Mouse (Mus musculus) spleen, embryonic (tissue): ENCODE data around the gene Atp11a.

Experiments used
- CTCF ChIA-PET: fragments of 350-600 bp; sonication (Branson Sonifier 250); formaldehyde crosslinking; loops from one replicate; lab custom pipeline; 2022; lab: Charles Lee

The Atp11a gene

DNA sequence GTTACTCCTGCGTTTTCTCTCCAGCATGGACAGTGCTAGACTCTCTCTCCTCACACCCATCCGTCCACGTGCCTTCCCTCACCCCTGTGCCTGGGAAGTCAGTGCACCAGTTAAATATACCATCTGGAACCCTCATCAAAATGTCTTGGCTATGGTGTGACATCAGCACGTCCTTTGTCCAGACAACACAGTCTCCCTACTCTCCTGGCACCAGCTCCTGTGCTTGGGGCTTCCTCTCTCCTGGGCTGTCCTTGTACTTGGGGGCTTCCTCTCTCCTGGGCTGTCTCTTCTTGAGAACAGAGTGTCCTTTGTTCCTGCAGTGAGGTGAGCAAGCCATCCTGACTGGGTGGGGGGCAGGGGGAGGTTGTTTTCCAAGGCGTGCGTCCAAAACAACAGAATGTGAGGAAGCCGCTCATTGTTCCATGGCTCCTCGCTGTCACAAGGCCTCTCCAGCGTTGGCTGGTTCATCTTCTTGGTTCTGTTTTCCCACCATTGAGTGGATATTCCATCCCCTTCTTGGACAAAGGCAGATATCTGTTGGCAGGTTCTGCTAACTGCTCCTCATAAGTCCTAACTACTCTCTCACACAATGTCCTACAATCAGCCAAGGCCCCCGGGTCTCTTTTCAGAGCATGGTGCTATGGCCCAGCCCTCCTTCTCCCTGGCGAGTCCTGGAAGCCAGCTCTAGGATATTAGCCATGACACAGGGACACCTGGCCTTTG lies 148.9 kb downstream of the Atp11a start:
- CTCF ChIA-PET: no interaction called here

GRCm38 (mm10) chr8:12906597-12906996 lies 149.8 kb downstream of the Atp11a start:
- CTCF ChIA-PET: no interaction called here

DNA sequence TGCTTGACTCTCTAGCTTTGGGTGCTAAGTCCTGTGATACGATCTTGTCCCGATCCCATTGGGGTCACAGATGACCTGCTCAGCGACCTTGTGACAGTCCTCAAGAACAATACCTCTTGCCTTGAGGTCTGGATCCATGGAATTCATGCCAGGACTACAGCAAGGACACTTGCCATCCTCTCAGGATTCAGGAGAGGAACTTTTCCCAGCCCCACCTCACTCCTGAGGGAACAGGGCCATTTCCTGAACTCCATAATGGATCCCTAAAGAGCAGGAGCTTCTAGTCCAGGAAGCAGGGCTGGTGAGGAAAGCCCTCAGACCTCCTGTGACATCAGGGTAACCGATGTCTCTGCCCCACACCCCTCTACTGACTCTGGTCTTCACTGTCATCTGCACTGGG lies 150.9 kb downstream of the Atp11a start:
- CTCF ChIA-PET: no interaction called here

GRCm38 (mm10) chr8:12912011-12912410 lies 155.2 kb downstream of the Atp11a start:
- CTCF ChIA-PET: interaction anchor here (0.6 kb wide), 1 partner anchor 42 kb away, joined by 4 read pairs; no protein-coding TSS in a partner anchor

- CTCF ChIA-PET: no interaction called here
Measured at GRCm38 (mm10) chr8:12915187-12916006, 158.6 kb downstream of the Atp11a start.

DNA sequence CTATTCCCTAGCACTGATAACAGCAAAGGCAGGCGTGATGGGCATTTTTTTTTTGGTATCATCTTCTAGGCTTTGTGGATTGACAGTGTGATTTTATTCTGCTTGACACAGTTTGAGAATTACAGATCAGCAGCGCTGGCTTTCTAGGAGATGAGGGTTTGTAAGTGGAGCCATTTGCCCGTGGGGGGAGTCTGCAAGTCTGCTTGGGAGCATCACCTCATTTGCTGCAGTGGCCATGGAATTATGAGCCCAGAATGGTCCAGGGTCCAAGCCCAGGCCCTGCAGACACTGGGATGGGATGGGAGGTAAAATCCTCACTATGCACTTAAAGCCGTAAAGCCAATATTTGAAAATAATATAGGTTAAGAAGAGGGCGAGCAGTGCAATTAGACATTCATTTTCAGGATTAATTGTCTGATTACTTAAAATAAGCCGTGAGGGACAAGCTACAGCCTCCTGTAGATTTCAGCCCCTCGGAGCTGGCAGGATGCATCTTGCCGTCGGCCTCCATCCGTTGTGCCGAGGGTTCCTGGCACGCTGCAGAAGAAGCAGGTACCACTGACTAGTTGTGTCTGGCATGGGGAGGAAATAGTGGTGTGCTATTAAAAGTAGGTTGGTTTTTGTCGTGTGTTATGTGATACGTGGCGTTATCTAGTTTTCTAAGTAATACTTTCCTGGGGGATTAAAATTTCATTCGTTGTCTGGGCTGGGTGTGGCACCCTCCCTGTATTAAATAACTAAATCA lies 159.5 kb downstream of the Atp11a start:
- CTCF ChIA-PET: no interaction called here

DNA sequence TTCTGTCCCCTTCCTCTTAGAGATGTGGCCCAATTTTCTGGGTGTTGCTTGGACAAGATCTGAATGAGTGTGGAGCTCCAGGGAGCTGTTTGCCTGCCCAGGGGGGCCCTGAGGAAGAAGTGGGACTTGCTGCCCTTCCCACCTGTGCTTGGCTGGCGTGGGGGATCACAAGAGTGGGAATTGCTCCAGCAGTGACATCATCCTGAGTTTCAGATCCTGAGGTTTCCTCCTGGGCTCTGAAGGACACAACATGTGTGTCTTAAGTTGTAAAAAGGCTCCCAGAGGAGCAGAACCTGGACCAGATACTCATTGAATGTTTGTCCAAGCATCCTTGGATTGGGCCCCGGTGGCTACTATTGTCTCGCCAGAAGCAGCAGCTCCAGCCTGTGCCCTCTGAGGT lies 160.2 kb downstream of the Atp11a start:
- CTCF ChIA-PET: no interaction called here

DNA sequence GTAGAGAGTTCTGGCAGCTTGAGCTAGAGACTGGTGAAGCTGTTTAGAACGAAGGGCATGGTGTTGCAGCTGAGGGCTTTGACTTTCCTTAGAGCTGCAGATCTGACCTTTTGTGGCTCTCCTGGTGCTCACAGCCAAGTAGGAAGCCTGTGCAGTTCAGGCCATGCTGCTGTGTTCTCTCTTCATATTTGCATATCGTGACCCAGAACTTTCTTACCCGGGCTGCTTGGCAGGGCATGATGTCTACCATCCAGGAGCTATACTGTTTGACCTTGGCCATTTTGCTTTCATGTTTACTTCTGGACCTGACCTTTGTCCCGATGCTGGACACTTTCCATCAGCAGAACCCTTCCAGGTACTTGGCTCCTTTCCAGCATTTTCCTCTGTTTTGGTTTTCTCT lies 161.0 kb downstream of the Atp11a start:
- CTCF ChIA-PET: no interaction called here
